12 mouse cellular contexts compared by ENCODE assay signal in the genomic region with DNA sequence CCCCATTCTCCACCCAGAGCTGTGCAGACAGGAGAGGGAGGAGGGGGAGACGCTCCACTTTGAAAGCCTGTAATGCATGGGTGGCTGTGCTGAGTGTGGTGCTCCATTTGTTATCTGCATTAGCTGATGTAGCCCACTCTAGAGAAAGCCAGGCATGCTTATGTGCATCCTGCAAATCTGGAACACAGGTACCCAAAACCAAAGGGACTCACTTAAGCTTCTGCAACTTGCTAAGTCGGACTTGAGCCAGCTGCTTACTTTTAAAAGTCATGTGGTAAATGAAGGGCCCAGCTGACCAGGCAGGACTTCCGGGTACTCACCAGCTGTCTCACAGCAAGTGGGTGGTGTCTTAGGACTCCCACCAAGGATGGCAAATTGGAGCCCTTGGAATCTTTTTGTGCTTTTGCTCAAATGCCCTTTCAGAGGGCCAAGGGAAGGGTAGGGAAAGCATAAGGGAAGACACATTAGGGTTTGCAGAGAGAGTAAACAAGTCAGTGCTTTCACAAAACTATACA.
DNase-seq lines count a peak whose midpoint lies in the region; ATAC-seq lines count a peak whose summit lies in the region.
"Had no signal": no experiment of that assay in that cellular context is flagged by ENCODE, and none has a peak within 500 bp of the region (broad histone marks: within the 10 kb centered on the region; RNA-seq: fewer than 3 reads in every experiment).

No protein-coding gene starts in this region.

- WGBS in heart, embryonic 10.5 days = 67% methylated on average over 3 of the region's 3 CpGs
- 59% methylated on average over 3 of the region's 3 CpGs for WGBS in intestine, embryonic 16.5 days
- 74% methylated on average over 3 of the region's 3 CpGs for WGBS in midbrain, embryonic 15.5 days

- no peak overlapping the region for H3K4me3 ChIP-seq in heart, embryonic 10.5 days
- H3K4me3 ChIP-seq in intestine, embryonic 16.5 days (ENCODE audit: low read length) = no peak overlapping the region
- H3K4me3 ChIP-seq in midbrain, embryonic 15.5 days = no peak overlapping the region
- H3K4me3 ChIP-seq: embryonic facial prominence, embryonic 10.5 days; embryonic facial prominence, embryonic 12.5 days; forebrain, embryonic 13.5 days; forebrain, embryonic 15.5 days had no signal

- no peak overlapping the region for H3K9ac ChIP-seq in intestine, embryonic 16.5 days (ENCODE audit: low read depth, low read length)
- H3K9ac ChIP-seq in midbrain, embryonic 15.5 days = no peak overlapping the region
- H3K9ac ChIP-seq: embryonic facial prominence, embryonic 12.5 days; forebrain, embryonic 13.5 days; forebrain, embryonic 15.5 days; forebrain, postnatal 0 days had no signal

- H3K9me3 ChIP-seq in heart, embryonic 10.5 days = no peaks in the 10 kb centered on the region
- no peaks in the 10 kb centered on the region for H3K9me3 ChIP-seq in intestine, embryonic 16.5 days (ENCODE audit: control insufficient read depth, low read length)
- no peaks in the 10 kb centered on the region for H3K9me3 ChIP-seq in midbrain, embryonic 15.5 days
- H3K9me3 ChIP-seq: embryonic facial prominence, embryonic 10.5 days; embryonic facial prominence, embryonic 12.5 days; forebrain, embryonic 13.5 days; forebrain, embryonic 15.5 days; G1E had no signal

- H3K36me3 ChIP-seq in heart, embryonic 10.5 days = no peaks in the 10 kb centered on the region
- H3K36me3 ChIP-seq in intestine, embryonic 16.5 days (ENCODE audit: control insufficient read depth, insufficient read depth, low read length) = no peaks in the 10 kb centered on the region
- no peaks in the 10 kb centered on the region for H3K36me3 ChIP-seq in midbrain, embryonic 15.5 days (replicated peaks)
- H3K36me3 ChIP-seq: embryonic facial prominence, embryonic 10.5 days; embryonic facial prominence, embryonic 12.5 days; forebrain, embryonic 15.5 days; G1E had no signal

- ATAC-seq in intestine, embryonic 16.5 days = no peak
- ATAC-seq in midbrain, embryonic 15.5 days (replicated peaks) = no peak
- ATAC-seq: forebrain, embryonic 13.5 days; forebrain, embryonic 15.5 days; forebrain, postnatal 0 days had no signal

- no peaks in the 10 kb centered on the region for H3K27me3 ChIP-seq in heart, embryonic 10.5 days (ENCODE audit: insufficient read depth, poor library complexity, severe bottlenecking)
- no peaks in the 10 kb centered on the region for H3K27me3 ChIP-seq in intestine, embryonic 16.5 days (replicated peaks; ENCODE audit: control insufficient read depth, insufficient read depth, low read length)
- no peaks in the 10 kb centered on the region for H3K27me3 ChIP-seq in midbrain, embryonic 15.5 days (replicated peaks)
- H3K27me3 ChIP-seq: embryonic facial prominence, embryonic 12.5 days; forebrain, embryonic 13.5 days; forebrain, embryonic 15.5 days had no signal

- peaks cover 25% of the 10 kb centered on the region for H3K4me1 ChIP-seq in heart, embryonic 10.5 days
- H3K4me1 ChIP-seq in intestine, embryonic 16.5 days (ENCODE audit: control insufficient read depth, insufficient read depth, low read length) = peaks cover 8% of the 10 kb centered on the region
- H3K4me1 ChIP-seq in midbrain, embryonic 15.5 days = peaks cover 10% of the 10 kb centered on the region
- H3K4me1 ChIP-seq: embryonic facial prominence, embryonic 12.5 days had no signal

- H3K27ac ChIP-seq in heart, embryonic 10.5 days = no peak overlapping the region
- H3K27ac ChIP-seq in intestine, embryonic 16.5 days (ENCODE audit: low read length) = no peak overlapping the region
- no peak overlapping the region for H3K27ac ChIP-seq in midbrain, embryonic 15.5 days
- H3K27ac ChIP-seq: embryonic facial prominence, embryonic 10.5 days; embryonic facial prominence, embryonic 12.5 days; forebrain, embryonic 13.5 days; forebrain, embryonic 15.5 days had no signal

- no peak overlapping the region for H3K4me2 ChIP-seq in intestine, embryonic 16.5 days (ENCODE audit: low read depth, low read length)
- no peak overlapping the region for H3K4me2 ChIP-seq in midbrain, embryonic 15.5 days
- H3K4me2 ChIP-seq: embryonic facial prominence, embryonic 12.5 days; forebrain, embryonic 13.5 days; forebrain, embryonic 15.5 days had no signal

- DNase-seq in heart, embryonic 10.5 days (ENCODE audit: low spot score) = peak; percentile 63
- no peak for DNase-seq in heart, adult 8-10 months (ENCODE audit: low spot score)
- DNase-seq in NIH3T3 (ENCODE audit: low read depth) = peak; percentile 38
- DNase-seq: adrenal gland, adult 8-10 months; forebrain, postnatal 0 days had no signal
